Mouse (Mus musculus) frontal cortex, adult 2 months (tissue): ENCODE data around the gene Tnfaip8l1. TPM values are rescaled to one million over a fixed set of nuclear protein-coding genes. Genes with fewer than 3 reads are reported as not detected.

ENCODE experiments used
- DNase-seq, 2 experiments: peaks; one replicate each; pipeline ENCODE4 v3.0.0; 2022; ENCODE audit warnings: low spot score in 1 of 2; ENCODE audit errors: extremely low spot score in 1 of 2
- polyA plus RNA-seq: library from polyadenylated mRNA; depleted of rRNA; stranded (reverse); fragments of >200 nt; gene quantifications from 2 replicates; pipeline ENCODE4 v1.2.3, GENCODE M21; 2012

Tnfaip8l1 gene
- polyA plus RNA-seq, 1 experiment, result 6.6 TPM

GRCm38 (mm10) chr17:56173401-56174046, 11.2 kb downstream of the Tnfaip8l1 start:
- DNase-seq, result no peak

DNA sequence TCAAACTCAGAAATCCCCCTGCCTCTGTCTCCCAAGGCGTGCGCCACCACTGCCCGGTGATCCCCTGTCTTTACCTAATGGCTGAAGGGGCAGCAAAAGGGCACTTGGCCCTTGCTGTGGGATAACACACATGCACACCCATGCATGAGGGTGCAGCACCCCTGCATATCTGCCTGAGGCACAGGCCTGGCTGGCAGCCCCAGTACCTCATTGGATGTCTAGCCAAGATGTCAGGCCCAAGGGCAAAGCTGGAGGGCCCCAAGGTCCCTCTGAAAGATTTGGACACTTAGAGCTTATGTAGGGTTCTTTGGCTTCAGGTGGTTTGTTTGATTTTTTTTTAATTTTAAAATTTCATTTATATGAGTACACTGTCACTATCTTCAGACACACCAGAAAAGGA, 13.1 kb downstream of the Tnfaip8l1 start:
- no peak for DNase-seq

DNA sequence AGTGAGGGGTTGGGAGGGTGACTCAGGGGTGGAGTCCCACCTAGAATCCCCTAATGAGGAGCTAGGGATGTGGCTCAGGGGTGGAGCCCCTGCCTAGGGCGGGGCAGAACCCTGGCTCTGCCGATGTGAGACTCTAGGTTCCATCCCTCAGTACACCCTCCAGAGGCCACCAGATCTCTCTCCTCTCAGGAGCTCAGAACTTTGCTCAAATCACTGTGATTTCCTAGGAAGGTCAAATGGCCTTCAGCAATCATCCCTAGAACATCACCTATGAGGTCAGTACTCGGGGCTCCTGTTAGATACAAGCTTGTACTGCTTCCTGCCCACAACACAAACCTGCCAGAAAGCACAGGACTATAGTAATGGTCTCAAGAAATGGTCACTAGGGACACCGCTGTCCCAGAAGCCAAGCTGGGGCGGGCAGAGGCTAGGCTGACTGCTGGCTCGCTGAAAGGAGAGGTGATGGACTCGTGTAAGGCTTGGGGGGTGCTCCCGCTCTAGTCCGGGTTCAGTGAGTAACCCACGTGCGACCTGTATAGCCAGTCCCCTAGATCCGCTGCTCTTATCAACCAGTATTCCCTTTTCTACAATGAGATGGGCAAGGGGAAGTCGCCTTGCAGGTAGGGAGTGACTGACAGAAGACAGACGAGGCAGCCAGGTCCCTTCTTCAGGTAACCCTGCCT, 20.8 kb downstream of the Tnfaip8l1 start:
- no peak for DNase-seq

DNA sequence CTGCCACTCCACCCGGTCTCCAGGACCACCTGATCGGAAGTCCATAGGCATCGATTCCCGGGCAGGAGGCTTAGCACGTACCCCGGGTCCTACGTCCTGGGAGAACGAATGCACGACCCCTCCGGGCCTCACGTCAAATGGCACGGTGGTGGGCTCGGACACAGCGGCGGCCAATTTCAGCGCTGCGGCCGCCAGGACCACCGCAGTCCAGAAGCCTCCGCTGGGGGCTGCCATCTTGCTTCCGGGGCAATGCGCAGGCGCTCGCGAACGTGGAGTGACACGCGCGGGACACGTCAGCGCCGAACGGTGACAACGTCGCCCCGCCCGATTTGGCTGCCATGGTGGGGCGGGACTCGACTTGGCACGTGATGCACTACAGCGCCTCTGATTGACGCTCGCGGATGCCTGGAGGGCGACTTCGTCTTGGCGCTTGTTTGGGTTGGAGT, 21.4 kb downstream of the Tnfaip8l1 start, which contains the start of gene Mydgf:
Gene Mydgf, minus strand, starts transcription at position 263 of the 446 bp plus-strand sequence.
- DNase-seq, result peak; percentile 88 to 97

GRCm38 (mm10) chr17:56185281-56186141, 23.2 kb downstream of the Tnfaip8l1 start:
- peak in 1 of 2 experiments; percentile 27 for DNase-seq

DNA sequence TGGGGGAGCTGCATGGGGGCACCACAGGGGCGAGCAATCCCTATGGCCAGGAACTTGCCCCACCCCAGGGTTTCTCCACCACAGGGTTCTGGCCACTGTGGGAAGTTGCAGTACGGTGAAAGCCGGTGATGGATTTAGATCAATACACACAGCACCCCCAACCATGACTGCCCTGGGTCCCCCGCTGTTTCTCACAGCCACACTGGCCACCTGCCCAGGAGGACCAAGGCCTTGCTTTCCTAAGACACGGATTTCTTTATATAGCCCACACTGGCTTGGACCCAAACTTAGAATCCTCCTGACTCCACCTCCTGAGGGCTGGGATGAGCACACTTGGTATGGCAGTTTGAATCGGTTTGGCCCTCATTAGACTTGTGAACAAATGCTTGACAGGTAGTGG, 29.0 kb downstream of the Tnfaip8l1 start:
- peak in 1 of 2 experiments; percentile 13 for DNase-seq

DNA sequence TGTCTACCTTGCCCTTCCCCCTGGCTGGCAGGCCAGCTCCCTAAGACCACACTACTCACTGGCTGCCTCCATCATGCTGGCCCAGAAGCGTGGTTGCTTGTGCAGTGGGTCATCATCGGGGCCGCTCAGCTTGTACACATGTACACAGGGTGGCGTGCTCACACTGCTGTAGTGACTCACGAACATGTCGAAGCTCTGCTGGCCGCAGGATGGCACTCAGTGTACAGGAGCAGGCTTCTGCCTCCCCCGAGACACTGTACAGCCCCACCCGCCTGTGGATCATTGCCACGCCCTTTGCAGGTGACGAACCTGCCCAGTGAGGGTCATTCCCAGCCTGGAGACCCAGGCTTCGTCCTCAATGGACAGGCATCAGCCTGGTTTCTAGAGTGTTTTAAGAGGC, 32.1 kb downstream of the Tnfaip8l1 start:
- no peak for DNase-seq

- no peak for DNase-seq
These were observed 32.5 kb downstream of the Tnfaip8l1 start for GRCm38 (mm10) chr17:56194765-56195164.

GRCm38 (mm10) chr17:56196860-56197259, 34.6 kb downstream of the Tnfaip8l1 start:
- DNase-seq, result no peak

- no peak for DNase-seq
These were observed 38.3 kb downstream of the Tnfaip8l1 start for GRCm38 (mm10) chr17:56200586-56200985.

DNA sequence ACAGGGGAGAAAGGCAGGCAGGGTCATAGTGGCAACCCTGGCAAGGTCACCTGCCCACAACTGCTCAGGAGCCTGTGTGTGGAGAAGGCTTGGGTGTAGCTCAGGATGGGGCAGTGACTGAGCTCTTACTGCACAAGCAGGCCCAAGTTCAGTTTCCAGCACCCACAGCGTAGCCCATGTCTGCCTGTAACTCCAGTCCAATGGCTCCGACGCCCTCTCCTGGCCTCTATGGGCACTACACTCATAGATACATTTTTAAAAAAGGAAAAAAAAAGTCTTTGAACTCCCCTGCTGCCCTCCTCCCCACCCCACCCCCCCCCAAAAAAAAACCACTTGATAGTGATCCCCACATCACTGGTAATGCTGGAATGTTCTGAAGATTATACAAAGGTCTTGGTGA, 39.4 kb downstream of the Tnfaip8l1 start:
- no peak for DNase-seq

DNA sequence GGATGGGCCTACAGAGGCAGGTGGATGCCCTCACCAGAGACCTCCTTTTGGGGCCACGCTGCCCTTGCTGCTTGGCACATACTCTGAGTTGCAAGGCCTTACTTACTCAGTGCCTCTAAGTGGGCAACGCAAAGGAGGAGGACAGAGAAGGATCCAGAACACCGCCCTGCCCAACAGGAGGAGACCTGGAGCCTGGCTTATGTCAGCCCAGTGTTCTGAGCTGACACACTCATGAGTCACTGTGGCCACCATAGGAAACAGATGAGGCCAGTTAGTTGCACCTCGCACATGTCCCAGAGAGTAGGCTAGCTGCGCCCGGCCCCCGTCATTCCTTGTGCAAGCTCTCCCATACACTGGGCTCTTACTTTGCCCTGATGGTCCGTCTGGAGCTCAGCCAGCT, 40.2 kb downstream of the Tnfaip8l1 start:
- DNase-seq, result no peak

DNA sequence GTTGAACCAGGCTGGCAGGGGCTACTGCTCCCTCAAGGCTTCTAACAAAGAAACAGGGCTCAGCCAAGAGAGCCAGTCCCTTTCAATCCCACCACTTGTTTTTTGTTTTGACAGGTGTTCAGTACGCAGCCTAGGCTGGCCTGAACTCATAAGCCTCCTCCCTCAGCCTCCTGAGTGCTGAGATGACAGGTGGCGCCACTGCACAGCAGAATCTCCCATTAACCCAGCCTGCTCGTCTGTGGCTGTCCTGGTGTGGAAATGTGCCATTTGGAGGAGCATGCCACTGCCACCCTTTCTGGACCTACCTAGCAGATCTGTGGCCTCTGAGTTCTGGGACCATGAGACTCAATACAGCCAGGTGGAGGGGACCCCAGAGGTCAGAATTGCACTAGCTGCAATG, 41.5 kb downstream of the Tnfaip8l1 start:
- DNase-seq, result no peak

DNA sequence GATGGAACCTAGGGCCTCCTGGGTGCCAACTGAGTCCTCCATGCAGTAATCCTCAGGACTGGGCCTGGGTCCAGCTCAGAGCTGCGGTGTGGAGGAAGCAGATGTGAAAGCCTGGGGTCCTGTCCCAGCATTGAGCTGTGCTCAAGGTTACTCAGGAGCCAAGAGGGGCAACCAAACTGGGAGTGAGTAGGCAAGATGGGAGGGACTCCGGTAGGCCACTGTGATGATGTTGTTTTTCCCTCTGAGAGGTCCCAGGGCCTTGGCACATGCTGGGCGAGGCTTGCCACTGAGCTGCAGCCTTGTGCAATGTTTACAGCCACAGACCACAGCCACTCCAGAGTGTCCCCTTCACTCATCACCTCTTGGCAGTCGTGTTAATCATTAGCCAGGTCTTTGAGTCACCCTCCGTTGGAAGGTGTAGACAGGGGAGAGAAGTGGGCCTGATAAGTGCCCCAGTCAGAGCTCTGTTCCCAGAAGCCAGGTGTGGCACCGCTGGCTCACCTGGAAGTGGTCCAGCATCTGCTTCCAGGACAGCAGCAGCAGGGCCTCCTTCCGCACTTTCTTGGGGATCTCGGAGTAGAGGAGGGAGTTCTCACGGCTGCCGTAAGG, 44.1 kb downstream of the Tnfaip8l1 start:
- no peak for DNase-seq

GRCm38 (mm10) chr17:56206986-56207674, 44.9 kb downstream of the Tnfaip8l1 start:
- no peak for DNase-seq

- no peak for DNase-seq
These were observed 45.8 kb downstream of the Tnfaip8l1 start for GRCm38 (mm10) chr17:56207963-56208530.

DNA sequence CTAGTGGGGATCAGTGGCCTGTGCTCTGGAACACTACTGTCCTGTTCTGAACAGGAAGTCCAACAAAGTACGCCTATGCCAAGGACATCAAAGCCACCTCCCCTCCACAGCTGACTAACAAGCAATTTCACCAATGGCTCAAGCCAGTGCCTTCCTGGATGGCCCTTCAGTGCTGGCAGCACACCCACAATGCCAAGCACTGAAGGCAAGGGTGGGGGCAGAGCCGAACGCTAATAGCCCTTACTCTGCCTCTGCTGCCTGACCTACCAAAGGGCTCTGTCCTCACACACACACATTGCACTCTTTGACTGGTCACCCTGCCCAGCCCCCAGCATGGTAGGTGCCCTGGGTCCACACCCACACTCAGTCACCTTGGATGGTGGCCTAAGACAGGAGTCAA, 46.5 kb downstream of the Tnfaip8l1 start:
- DNase-seq, result no peak

GRCm38 (mm10) chr17:56211090-56211489, 48.8 kb downstream of the Tnfaip8l1 start:
- DNase-seq, result no peak

GRCm38 (mm10) chr17:56212676-56213075, 50.4 kb downstream of the Tnfaip8l1 start:
- DNase-seq, result no peak

GRCm38 (mm10) chr17:56214229-56214628, 52.0 kb downstream of the Tnfaip8l1 start:
- no peak for DNase-seq
